ENCODE assay signal across 8 mouse cellular contexts in the genomic region with DNA sequence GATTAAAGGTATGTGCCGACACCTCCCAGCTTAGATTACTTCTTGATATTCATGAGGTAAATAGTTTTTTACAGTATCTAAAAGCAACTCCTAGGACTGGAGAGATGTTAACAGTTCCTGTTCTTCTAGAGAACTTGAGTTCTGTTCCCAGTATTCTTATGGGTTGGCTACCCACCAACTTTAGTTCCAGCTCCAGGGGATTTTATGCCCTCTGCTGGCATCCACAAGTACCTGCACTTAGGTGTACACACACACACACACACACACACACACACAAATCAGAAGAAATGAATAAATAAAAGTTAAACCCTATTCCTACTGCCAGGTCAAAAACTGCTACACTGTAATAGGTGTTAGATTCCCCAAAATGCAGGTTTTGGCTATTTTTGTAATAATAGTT. TPM values are rescaled to one million over a fixed set of nuclear protein-coding genes. Genes with fewer than 3 reads are reported as not detected.
A peak's percentile ranks its signal among the peaks of the same experiment; 100 is the strongest.
DNase-seq lines count a peak whose midpoint lies in the region; ATAC-seq and TF ChIP-seq lines count a peak whose summit lies in the region.

No protein-coding gene starts in this region.

- WGBS in kidney, embryonic 15.5 days, result 97% methylated on average over 1 of the region's 1 CpGs
- 100% methylated on average over 1 of the region's 1 CpGs for whole genome bisulfite sequencing in intestine, embryonic 15.5 days
- WGBS in neural tube, embryonic 14.5 days, result 100% methylated on average over 1 of the region's 1 CpGs

- TF ChIP-seq POLR2A in brain, embryonic 14.5 days (IDR thresholded peaks at IDR 0.05; ENCODE audit: borderline replicate concordance, extremely low read depth, insufficient read depth, insufficient read length, poor library complexity, severe bottlenecking), result no peak

- TF ChIP-seq CTCF in brain, embryonic 14.5 days (IDR thresholded peaks at IDR 0.05; ENCODE audit: borderline replicate concordance, extremely low read depth, insufficient read depth, insufficient read length), result no peak

- peak overlapping the region; percentile 60 for H3K4me2 ChIP-seq in kidney, embryonic 15.5 days
- H3K4me2 ChIP-seq in intestine, embryonic 15.5 days (replicated peaks), result peak overlapping the region; percentile 59; the same call in 1 of the 2 replicates
- peak overlapping the region; percentile 53 for H3K4me2 ChIP-seq in neural tube, embryonic 14.5 days (ENCODE audit: low read depth, low read length)

- peak overlapping the region; percentile 89 for H3K4me3 ChIP-seq in kidney, embryonic 15.5 days (replicated peaks)
- peak overlapping the region; percentile 42 for H3K4me3 ChIP-seq in intestine, embryonic 15.5 days (replicated peaks)
- H3K4me3 ChIP-seq in neural tube, embryonic 14.5 days (ENCODE audit: low read depth, low read length), result peak overlapping the region; percentile 40

- no peaks in the 10 kb centered on the region for H3K27me3 ChIP-seq in kidney, embryonic 15.5 days
- no peaks in the 10 kb centered on the region for H3K27me3 ChIP-seq in intestine, embryonic 15.5 days (replicated peaks)
- no peaks in the 10 kb centered on the region for H3K27me3 ChIP-seq in neural tube, embryonic 14.5 days (ENCODE audit: control insufficient read depth, insufficient read depth, low read length)

- DNase-seq in kidney, adult 8-10 months, result no peak
- DNase-seq in brain, embryonic 14.5 days (ENCODE audit: low read depth), result peak; percentile 7
- DNase-seq in adrenal gland, adult 8-10 months, result no peak
- no peak for DNase-seq in thymus, postnatal 36 days
- DNase-seq in kidney, postnatal 25 days, result no peak

- no peaks in the 10 kb centered on the region for H3K9me3 ChIP-seq in kidney, embryonic 15.5 days (replicated peaks)
- no peaks in the 10 kb centered on the region for H3K9me3 ChIP-seq in intestine, embryonic 15.5 days
- H3K9me3 ChIP-seq in neural tube, embryonic 14.5 days (ENCODE audit: control insufficient read depth, low read length), result no peaks in the 10 kb centered on the region

- no peak for ATAC-seq in kidney, embryonic 15.5 days (replicated peaks; ENCODE audit: low FRiP score)
- no peak for ATAC-seq in intestine, embryonic 15.5 days
- no peak for ATAC-seq in neural tube, embryonic 14.5 days (ENCODE audit: low read depth)

- H3K9ac ChIP-seq in kidney, embryonic 15.5 days, result no peak overlapping the region
- no peak overlapping the region for H3K9ac ChIP-seq in intestine, embryonic 15.5 days
- no peak overlapping the region; the same call in 1 of the 2 replicates for H3K9ac ChIP-seq in neural tube, embryonic 14.5 days (replicated peaks; ENCODE audit: low read depth, low read length)

- no peak overlapping the region for H3K27ac ChIP-seq in kidney, embryonic 15.5 days
- H3K27ac ChIP-seq in intestine, embryonic 15.5 days, result no peak overlapping the region
- peak overlapping the region; percentile 83; the same call in 1 of the 2 replicates for H3K27ac ChIP-seq in neural tube, embryonic 14.5 days (ENCODE audit: low read depth, low read length)

- H3K36me3 ChIP-seq in kidney, embryonic 15.5 days, result peaks cover 9% of the 10 kb centered on the region
- no peaks in the 10 kb centered on the region for H3K36me3 ChIP-seq in intestine, embryonic 15.5 days
- no peaks in the 10 kb centered on the region; the same call in 1 of the 2 replicates for H3K36me3 ChIP-seq in neural tube, embryonic 14.5 days (ENCODE audit: control insufficient read depth, insufficient read depth, low read length)

- peaks cover 18% of the 10 kb centered on the region for H3K4me1 ChIP-seq in kidney, embryonic 15.5 days
- peaks cover 9% of the 10 kb centered on the region for H3K4me1 ChIP-seq in intestine, embryonic 15.5 days (replicated peaks)
- H3K4me1 ChIP-seq in neural tube, embryonic 14.5 days (ENCODE audit: control insufficient read depth, insufficient read depth, low read length), result peaks cover 19% of the 10 kb centered on the region

RNA-seq across cellular contexts. Expression of gene Osbp, which starts 1.5 kb away (rescaled TPM):
- 3.9 and 4.2 TPM in 2 replicates for polyA plus RNA-seq in kidney, embryonic 15.5 days (2015; fragmentation: Nextera tagmentation; extraction: Ambion mirVana)
- 31.1 and 35.8 TPM in 2 replicates for polyA plus RNA-seq in brain, embryonic 14.5 days (2012; rRNA removed)
- polyA plus RNA-seq in intestine, embryonic 15.5 days (2015; fragmentation: Nextera tagmentation; extraction: Ambion mirVana), result 4.2 and 4.4 TPM in 2 replicates
- polyA plus RNA-seq in neural tube, embryonic 14.5 days (2014; fragmentation: Nextera tagmentation; extraction: Ambion mirVana), result 7.6 and 7.7 TPM in 2 replicates
- 100 to 1,000 TPM in 2 of 4 experiments, 10 to 100 TPM in 2; 96.8 to 109 (median 102) TPM for total RNA-seq in adrenal gland, adult 8-10 months (2022)

RNA-seq across cellular contexts. Expression of gene Patl1, which starts 52.1 kb away (rescaled TPM):
- polyA plus RNA-seq in kidney, embryonic 15.5 days (2015; fragmentation: Nextera tagmentation; extraction: Ambion mirVana), result 19.3 and 20.1 TPM in 2 replicates
- polyA plus RNA-seq in brain, embryonic 14.5 days (2012; rRNA removed), result 38.0 and 38.6 TPM in 2 replicates
- polyA plus RNA-seq in intestine, embryonic 15.5 days (2015; fragmentation: Nextera tagmentation; extraction: Ambion mirVana), result 16.7 and 17.4 TPM in 2 replicates
- polyA plus RNA-seq in neural tube, embryonic 14.5 days (2014; fragmentation: Nextera tagmentation; extraction: Ambion mirVana), result 18.3 and 20.9 TPM in 2 replicates
- 10 to 100 TPM; 23.1 to 28.0 (median 25.6) TPM for total RNA-seq in adrenal gland, adult 8-10 months (2022)
